Comparison of ENCODE assay signal across 17 mouse cellular contexts in genomic region chr4:63071413-63072260, GRCm38 (mm10).
DNase-seq lines count a peak whose midpoint lies in the region; ATAC-seq and TF ChIP-seq lines count a peak whose summit lies in the region.
"Had no signal": no experiment of that assay in that cellular context is flagged by ENCODE, and none has a peak within 500 bp of the region (broad histone marks: within the 10 kb centered on the region; RNA-seq: fewer than 3 reads in every experiment).

No protein-coding gene starts in this region.

- no peak overlapping the region for H3K9ac ChIP-seq in heart, embryonic 13.5 days
- no peak overlapping the region for H3K9ac ChIP-seq in lung, embryonic 14.5 days
- H3K9ac ChIP-seq in kidney, postnatal 0 days (ENCODE audit: low read depth, low read length): no peak overlapping the region
- H3K9ac ChIP-seq in stomach, embryonic 15.5 days: no peak overlapping the region
- H3K9ac ChIP-seq: forebrain, embryonic 15.5 days; hindbrain, embryonic 13.5 days; limb, embryonic 15.5 days; midbrain, embryonic 15.5 days had no signal

- DNase-seq in heart, adult 11 months: no peak
- peak; percentile 47 for DNase-seq in lung, embryonic 14.5 days
- no peak for DNase-seq in lung, postnatal 14 days
- DNase-seq in kidney, postnatal 0 days (ENCODE audit: low spot score): peak; percentile 94
- no peak for DNase-seq in layer of hippocampus, adult 9-10 months (ENCODE audit: low spot score)
- no peak for DNase-seq in left cerebral cortex, postnatal 10 days (ENCODE audit: extremely low spot score in 1 of 2, low spot score in 2 of 2)
- DNase-seq: B cell, adult 2 months; cerebellum, adult 8-10 months; thymus, postnatal 4 days had no signal

- intact Hi-C loops in left cerebral cortex, postnatal 10 days (cut with DNase I): no loop called here

- WGBS in heart, embryonic 13.5 days: 28% methylated on average over 15 of the region's 15 CpGs
- WGBS in lung, embryonic 14.5 days: 45% methylated on average over 15 of the region's 15 CpGs
- 24% methylated on average over 15 of the region's 15 CpGs for WGBS in kidney, postnatal 0 days
- WGBS in stomach, embryonic 15.5 days: 37% methylated on average over 15 of the region's 15 CpGs

- no peaks in the 10 kb centered on the region for H3K9me3 ChIP-seq in heart, embryonic 13.5 days
- H3K9me3 ChIP-seq in lung, embryonic 14.5 days (ENCODE audit: low read depth, low read length): no peaks in the 10 kb centered on the region
- H3K9me3 ChIP-seq in kidney, postnatal 0 days (replicated peaks; ENCODE audit: low read length): no peaks in the 10 kb centered on the region
- no peaks in the 10 kb centered on the region for H3K9me3 ChIP-seq in stomach, embryonic 15.5 days
- H3K9me3 ChIP-seq: forebrain, embryonic 15.5 days; hindbrain, embryonic 13.5 days; limb, embryonic 15.5 days; midbrain, embryonic 15.5 days had no signal

- H3K4me2 ChIP-seq in heart, embryonic 13.5 days: no peak overlapping the region
- no peak overlapping the region for H3K4me2 ChIP-seq in lung, embryonic 14.5 days
- no peak overlapping the region for H3K4me2 ChIP-seq in kidney, postnatal 0 days (ENCODE audit: low read length)
- no peak overlapping the region for H3K4me2 ChIP-seq in stomach, embryonic 15.5 days
- H3K4me2 ChIP-seq: forebrain, embryonic 15.5 days; hindbrain, embryonic 13.5 days; limb, embryonic 15.5 days; midbrain, embryonic 15.5 days had no signal

- no peak overlapping the region for H3K4me3 ChIP-seq in heart, embryonic 13.5 days
- H3K4me3 ChIP-seq in lung, embryonic 14.5 days (ENCODE audit: low read depth, low read length): no peak overlapping the region
- no peak overlapping the region for H3K4me3 ChIP-seq in kidney, postnatal 0 days (replicated peaks; ENCODE audit: low read depth, low read length)
- H3K4me3 ChIP-seq in stomach, embryonic 15.5 days (replicated peaks): no peak overlapping the region
- H3K4me3 ChIP-seq: forebrain, embryonic 15.5 days; hindbrain, embryonic 13.5 days; layer of hippocampus, adult 2 months; limb, embryonic 15.5 days; midbrain, embryonic 15.5 days had no signal

- H3K4me1 ChIP-seq in heart, embryonic 13.5 days: peaks cover 42% of the 10 kb centered on the region
- peaks cover 15% of the 10 kb centered on the region; the same call in 1 of the 2 replicates for H3K4me1 ChIP-seq in lung, embryonic 14.5 days (ENCODE audit: insufficient read depth)
- peaks cover 49% of the 10 kb centered on the region for H3K4me1 ChIP-seq in kidney, postnatal 0 days (replicated peaks; ENCODE audit: insufficient read depth, low read length)
- peaks cover 23% of the 10 kb centered on the region for H3K4me1 ChIP-seq in stomach, embryonic 15.5 days
- H3K4me1 ChIP-seq: forebrain, embryonic 15.5 days had no signal

- H3K27me3 ChIP-seq in heart, embryonic 13.5 days (replicated peaks): no peaks in the 10 kb centered on the region
- H3K27me3 ChIP-seq in lung, embryonic 14.5 days (ENCODE audit: insufficient read depth, low read length): no peaks in the 10 kb centered on the region
- no peaks in the 10 kb centered on the region for H3K27me3 ChIP-seq in kidney, postnatal 0 days (ENCODE audit: insufficient read depth, low read length)
- no peaks in the 10 kb centered on the region for H3K27me3 ChIP-seq in stomach, embryonic 15.5 days (replicated peaks)
- H3K27me3 ChIP-seq: forebrain, embryonic 15.5 days; hindbrain, embryonic 13.5 days; limb, embryonic 15.5 days; midbrain, embryonic 15.5 days had no signal

- TF ChIP-seq CTCF in lung, embryonic 14.5 days (IDR thresholded peaks at IDR 0.05; ENCODE audit: low read depth): no peak
- TF ChIP-seq CTCF in kidney, postnatal 0 days (IDR thresholded peaks at IDR 0.05; ENCODE audit: low read depth): no peak

- peak; percentile 52; the same call in 1 of the 2 replicates for ATAC-seq in heart, embryonic 13.5 days (ENCODE audit: extremely low read depth, insufficient number of reproducible peaks, low FRiP score, low TSS enrichment)
- peak; percentile 64 for ATAC-seq in lung, embryonic 14.5 days (ENCODE audit: insufficient read depth)
- peak; percentile 75 for ATAC-seq in kidney, postnatal 0 days (replicated peaks; ENCODE audit: low FRiP score, low read depth)
- ATAC-seq in stomach, embryonic 15.5 days (ENCODE audit: insufficient read depth, low FRiP score, low read depth): peak; percentile 83
- ATAC-seq: forebrain, embryonic 15.5 days; midbrain, embryonic 15.5 days had no signal

- peak overlapping the region; percentile 54 for H3K27ac ChIP-seq in heart, embryonic 13.5 days (replicated peaks)
- H3K27ac ChIP-seq in lung, embryonic 14.5 days (ENCODE audit: low read depth): no peak overlapping the region
- H3K27ac ChIP-seq in kidney, postnatal 0 days: peak overlapping the region; percentile 51
- peak overlapping the region; percentile 57 for H3K27ac ChIP-seq in stomach, embryonic 15.5 days
- H3K27ac ChIP-seq: forebrain, embryonic 15.5 days; hindbrain, embryonic 13.5 days; layer of hippocampus, adult 2 months; limb, embryonic 15.5 days; macrophage; midbrain, embryonic 15.5 days had no signal

- H3K36me3 ChIP-seq in heart, embryonic 13.5 days: 0 out of 2 replicates have a peak, but pooled peaks cover under 1% of the 10 kb centered on the region
- no peaks in the 10 kb centered on the region for H3K36me3 ChIP-seq in lung, embryonic 14.5 days (ENCODE audit: insufficient read depth)
- no peaks in the 10 kb centered on the region for H3K36me3 ChIP-seq in kidney, postnatal 0 days (ENCODE audit: insufficient read depth, low read length)
- H3K36me3 ChIP-seq in stomach, embryonic 15.5 days: no peaks in the 10 kb centered on the region
- H3K36me3 ChIP-seq: forebrain, embryonic 15.5 days; hindbrain, embryonic 13.5 days; limb, embryonic 15.5 days; midbrain, embryonic 15.5 days had no signal

Comparison
In these comparisons a context has a peak if more than half of its experiments do, and no peak if none do; other contexts are left out.
1. DNase-seq: peak in lung, embryonic 14.5 days (single experiment) and kidney, postnatal 0 days (single experiment); none in heart, adult 11 months (single experiment), lung, postnatal 14 days (single experiment), layer of hippocampus, adult 9-10 months (single experiment) and left cerebral cortex, postnatal 10 days (0 of 2).
2. Peak in every context shown above with its lines, with median percentiles within 50 percentile points of each other: ATAC-seq.